Mouse (Mus musculus) small intestine, adult 2 months (tissue): ENCODE results near the gene Trpm3.

Experiments used
- CTCF ChIP-seq: fragments of 200-500 bp; IDR thresholded peaks from 2 replicates; pipeline ENCODE4 v1.5.1; 2012; ENCODE audit warnings: low read depth, mild to moderate bottlenecking, control low read depth, inconsistent platforms, low read length, moderate library complexity, mixed read lengths; ENCODE audit not compliant: insufficient replicate concordance, insufficient read length; ENCODE audit errors: extremely low read depth
- POLR2A ChIP-seq: fragments of 200-500 bp; IDR thresholded peaks from 2 replicates; pipeline ENCODE4 v1.6.1; 2012; ENCODE audit warnings: low read depth, mild to moderate bottlenecking, control low read depth, inconsistent platforms, low read length, moderate library complexity

GRCm38 (mm10) chr19:22308081-22308480 lies 169.2 kb downstream of the Trpm3 start:
- no peak for TF ChIP-seq CTCF
- no peak for TF ChIP-seq POLR2A
